Mouse (Mus musculus) adrenal gland, adult 8-10 months (tissue): ENCODE results near the gene Piwil4. TPM values are rescaled to one million over a fixed set of nuclear protein-coding genes. Genes with fewer than 3 reads are reported as not detected.

Experiments used
- DNase-seq: peaks from one replicate; pipeline ENCODE4 v3.0.0; 2022
- total RNA-seq, 4 experiments: library from RNA; stranded (reverse); gene quantifications; 2 replicates each; pipeline ENCODE4 v1.2.4; 2022

Gene Piwil4
- total RNA-seq, 4 experiments from 2014 or later = 0.09 to 0.27 (median 0.15) TPM; not detected in 1

DNA sequence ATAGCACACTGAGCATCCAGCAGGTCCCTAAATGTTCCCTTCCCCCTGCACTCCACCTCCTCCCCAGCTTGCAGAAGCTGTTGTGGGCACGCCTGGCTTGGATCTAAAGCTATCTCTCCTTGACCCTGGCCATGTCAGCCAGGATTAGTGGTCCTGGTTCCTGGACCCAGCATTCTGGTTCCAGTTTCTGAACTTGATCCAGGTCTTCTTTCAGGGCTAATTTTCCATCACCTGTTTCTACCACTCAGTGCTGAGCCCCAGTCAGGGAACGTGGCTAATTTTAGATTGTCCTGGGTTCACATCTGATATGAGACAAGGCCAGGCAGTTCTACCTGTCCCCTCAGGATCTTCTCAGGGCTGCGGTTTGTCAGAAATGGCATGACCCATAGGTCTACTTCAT lies 74.5 kb downstream of the Piwil4 start:
- no peak for DNase-seq

DNA sequence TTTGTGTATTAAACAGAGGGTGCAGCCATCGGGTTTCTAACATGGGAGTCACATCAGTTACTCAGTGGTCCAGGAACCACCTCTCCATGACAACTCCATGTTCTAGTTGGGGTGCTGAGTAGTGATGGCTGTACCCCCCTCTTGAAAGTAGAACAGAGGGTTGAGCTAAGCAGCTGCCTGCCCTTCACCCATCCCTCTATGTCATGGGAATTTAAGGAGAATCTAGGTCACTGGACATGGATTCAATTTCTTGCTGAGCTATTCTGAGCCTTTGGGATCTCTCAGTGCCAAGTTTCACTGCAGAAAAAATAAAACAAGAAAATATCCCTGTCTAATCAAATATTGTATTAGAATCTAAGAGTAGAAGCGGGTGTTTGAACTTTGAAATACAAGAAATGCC lies 76.9 kb downstream of the Piwil4 start:
- no peak for DNase-seq

DNA sequence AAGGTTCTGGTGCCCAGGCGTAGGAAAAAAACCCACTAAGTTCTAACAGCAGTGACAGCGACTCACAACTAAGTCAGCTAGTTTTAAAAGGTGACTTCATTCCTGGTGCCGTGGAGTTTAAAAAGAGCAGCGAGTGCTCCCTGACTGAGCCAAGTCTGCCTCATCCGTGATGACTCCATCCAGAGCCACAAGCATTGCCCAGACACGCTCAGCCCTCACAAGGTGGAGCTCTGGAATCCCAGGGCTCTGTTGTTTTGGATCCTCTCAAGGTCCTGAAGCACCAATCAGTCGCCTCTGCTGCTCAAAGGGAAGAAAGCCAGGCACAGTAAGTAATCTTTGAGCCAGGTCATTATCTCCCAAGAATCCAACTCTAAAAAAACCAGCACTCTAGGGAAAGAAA lies 77.7 kb downstream of the Piwil4 start:
- no peak for DNase-seq

DNA sequence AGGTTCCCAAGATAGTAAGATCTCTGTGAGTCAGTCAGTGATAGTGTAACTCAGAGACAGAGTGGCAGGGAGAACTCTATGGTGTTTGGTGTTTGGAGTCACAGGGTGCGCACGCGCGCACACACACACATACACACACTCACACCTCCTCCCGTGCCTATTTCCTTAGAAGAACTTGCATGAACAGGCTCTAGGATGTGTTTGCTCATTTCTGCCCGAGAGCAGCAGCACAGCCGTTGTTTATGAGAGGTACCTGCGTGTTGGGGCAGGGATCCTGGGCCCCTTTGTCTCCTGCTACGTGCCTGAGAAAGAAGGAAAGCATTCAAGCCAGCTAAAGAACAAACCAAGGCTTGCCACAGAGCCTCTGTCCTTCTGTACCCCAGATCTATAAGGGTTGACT lies 78.4 kb downstream of the Piwil4 start:
- no peak for DNase-seq

DNA sequence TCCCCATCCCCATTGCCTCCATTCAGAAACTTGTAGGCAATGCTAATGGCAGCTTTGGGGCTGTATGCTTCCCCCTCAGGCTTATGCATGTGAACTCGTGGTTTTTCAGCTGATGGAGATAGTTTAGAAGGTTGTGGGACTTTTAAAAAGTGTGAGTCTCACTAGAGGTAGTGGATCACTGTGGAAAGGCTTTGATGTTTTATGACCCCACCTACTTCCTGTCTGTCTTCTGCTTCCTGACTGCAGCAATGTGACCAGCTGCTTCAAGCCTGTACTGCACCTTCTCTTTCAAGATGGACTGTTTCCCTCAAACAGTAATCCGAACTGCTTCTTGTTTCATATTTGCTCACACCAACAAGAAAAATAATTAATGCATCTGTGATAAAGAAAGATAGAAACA lies 82.6 kb downstream of the Piwil4 start:
- DNase-seq = no peak

DNA sequence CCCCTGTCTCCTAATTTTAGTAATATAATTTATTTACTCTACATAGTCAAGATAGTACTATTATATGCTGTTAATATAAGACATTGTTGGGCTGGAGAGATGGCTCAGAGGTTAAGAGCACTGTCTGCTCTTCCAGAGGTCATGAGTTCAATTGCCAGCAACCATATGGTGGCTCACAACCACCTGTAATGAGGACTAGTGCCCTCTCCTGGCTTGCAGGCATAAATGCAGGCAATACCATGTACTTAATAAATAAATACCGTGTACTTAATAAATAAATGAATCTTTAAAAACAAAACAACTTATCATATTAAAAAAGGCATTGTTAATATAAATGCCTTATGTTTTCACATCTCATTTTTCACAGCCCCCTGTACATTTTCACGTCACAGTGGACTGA lies 86.5 kb downstream of the Piwil4 start:
- DNase-seq = no peak

DNA sequence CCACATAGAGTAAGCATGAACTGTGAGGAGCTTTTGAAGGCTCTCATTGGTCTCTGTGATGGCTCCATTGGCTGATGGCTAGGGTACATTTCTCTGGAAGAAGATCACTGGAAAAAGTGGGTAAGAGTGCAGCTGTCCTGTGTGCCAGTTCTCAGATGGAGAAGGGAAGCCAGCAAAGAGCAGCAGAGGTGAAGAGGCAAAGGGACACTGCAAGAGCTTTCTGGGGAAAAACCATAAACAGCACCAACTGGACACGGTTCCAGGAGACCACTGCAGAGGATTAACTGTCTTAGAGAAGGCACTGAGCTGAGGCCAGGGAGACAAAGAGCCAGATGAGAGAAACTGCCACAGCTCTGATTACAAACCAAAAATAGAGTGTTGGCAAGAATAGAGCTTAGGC lies 87.8 kb downstream of the Piwil4 start:
- no peak for DNase-seq

DNA sequence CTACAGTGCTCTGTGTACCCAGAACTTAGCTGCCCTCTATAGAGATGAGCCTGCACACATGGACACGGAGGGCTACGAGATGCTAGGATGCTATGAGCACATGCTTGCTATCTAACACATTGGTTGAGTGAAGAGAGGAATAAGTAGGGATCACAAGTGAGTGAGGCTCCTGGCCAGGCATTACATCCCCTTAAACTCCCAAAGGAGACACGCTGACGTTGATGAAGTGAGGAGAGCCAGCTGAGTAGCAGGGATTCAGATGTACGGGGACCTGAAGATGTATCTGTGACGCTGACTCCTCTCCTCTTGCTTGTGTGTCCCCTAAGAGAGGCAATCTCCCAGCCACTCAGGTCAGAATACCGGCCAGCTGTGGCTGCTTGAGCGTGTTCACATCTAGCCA lies 92.7 kb downstream of the Piwil4 start:
- no peak for DNase-seq

DNA sequence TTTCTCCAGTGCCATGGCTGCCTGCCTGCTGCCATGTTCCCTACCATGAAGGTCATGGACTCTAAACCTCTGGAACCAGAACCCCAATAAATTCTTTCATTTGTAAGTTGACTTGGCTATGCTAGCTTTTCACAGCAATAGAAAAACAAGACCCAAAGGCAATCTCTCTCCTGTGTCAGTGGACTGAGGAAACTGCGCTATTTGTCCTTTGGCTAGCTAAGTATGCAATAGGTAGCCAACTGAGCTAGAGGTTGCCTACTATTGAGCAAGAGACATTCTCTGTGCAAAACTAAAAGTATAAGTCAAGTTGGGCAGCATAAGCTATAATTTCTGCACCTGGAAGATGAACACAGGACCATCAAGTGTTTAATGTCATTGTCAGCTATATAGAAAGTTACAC lies 93.9 kb downstream of the Piwil4 start:
- no peak for DNase-seq

Other genes starting within 250 kb of the Piwil4 start
- gene Kdm4d, start 240.3 kb downstream of the Piwil4 start, total RNA-seq = under 1 TPM; 0.35 to 0.45 (median 0.40) TPM
- 100 to 1,000 TPM; 111 to 117 (median 112) TPM for gene Cwc15, start 240.1 kb downstream of the Piwil4 start, total RNA-seq
- gene Amotl1, start 95.7 kb downstream of the Piwil4 start, total RNA-seq = 10 to 100 TPM; 26.5 to 48.4 (median 40.6) TPM
- 1 to 10 TPM; 1.2 to 2.6 (median 1.7) TPM for gene Fut4, start 11.7 kb upstream of the Piwil4 start, total RNA-seq
- gene 1700012B09Rik, start 30.3 kb upstream of the Piwil4 start, total RNA-seq = not detected
- 10 to 100 TPM; 18.8 to 26.9 (median 23.2) TPM for gene Mre11a, start 43.9 kb upstream of the Piwil4 start, total RNA-seq
- 10 to 100 TPM; 10.6 to 15.6 (median 14.3) TPM for gene Ankrd49, start 44.1 kb upstream of the Piwil4 start, total RNA-seq
- under 1 TPM in 1 of 4 experiments, not detected in 3; 0.13 TPM for gene Gpr83, start 119.5 kb upstream of the Piwil4 start, total RNA-seq
- not detected for gene Izumo1r, start 163.2 kb upstream of the Piwil4 start, total RNA-seq